Mouse (Mus musculus) kidney, embryonic 14.5 days (tissue): ENCODE measurements at regions not wholly inside any gene's neighbourhood (a gene's known extent, or its start where the extent isn't known, plus 50 kb on each side); places are given as distances from the start of the nearest gene placed in this dataset.

Source experiments
- ATAC-seq: fragments of 200-750 bp; cut with Nextera tagmentation; 2 replicates; pipeline ENCODE4 v1.8.0; 2017; ENCODE audit warnings: moderate number of reproducible peaks, mild to moderate bottlenecking, moderate TSS enrichment, moderate library complexity; ENCODE audit not compliant: low FRiP score, low TSS enrichment
- H3K27ac ChIP-seq: fragments of 300-500 bp; sonication (generic); 2 replicates; pipeline ENCODE4 v1.5.1; 2014; ENCODE audit warnings: low read depth, mild to moderate bottlenecking, low read length, moderate library complexity, mixed read lengths
- H3K27me3 ChIP-seq: fragments of 300-500 bp; sonication (generic); 2 replicates; pipeline ENCODE4 v1.6.1; 2014; ENCODE audit warnings: mild to moderate bottlenecking, low read length; ENCODE audit not compliant: control insufficient read depth, insufficient read depth
- H3K36me3 ChIP-seq: fragments of 300-500 bp; sonication (generic); 2 replicates; pipeline ENCODE4 v1.6.1; 2014; ENCODE audit warnings: low read length, mixed read lengths; ENCODE audit not compliant: control insufficient read depth, insufficient read depth
- H3K4me1 ChIP-seq: fragments of 300-500 bp; sonication (generic); 2 replicates; pipeline ENCODE4 v1.6.1; 2014; ENCODE audit warnings: low read length, mixed read lengths; ENCODE audit not compliant: control insufficient read depth, insufficient read depth
- H3K4me2 ChIP-seq: fragments of 300-500 bp; sonication (generic); replicated peaks from 2 replicates; pipeline ENCODE4 v1.6.1; 2014; ENCODE audit warnings: low read depth, mild to moderate bottlenecking, low read length
- H3K4me3 ChIP-seq: fragments of 300-500 bp; sonication (generic); 2 replicates; pipeline ENCODE4 v1.5.1; 2014; ENCODE audit warnings: mild to moderate bottlenecking, low read length
- H3K9ac ChIP-seq: fragments of 300-500 bp; sonication (generic); 2 replicates; pipeline ENCODE4 v1.6.1; 2014; ENCODE audit warnings: low read depth, mild to moderate bottlenecking, low read length, moderate library complexity
- H3K9me3 ChIP-seq: fragments of 300-500 bp; sonication (generic); 2 replicates; pipeline ENCODE4 v1.6.1; 2016; ENCODE audit warnings: low read length; ENCODE audit not compliant: control insufficient read depth
- WGBS: fragments of 180-500 bp; shearing (Covaris S2); extraction: QIAGEN DNeasy Blood & Tissue Kit; methylation state at CpG from one replicate; pipeline ENCODE4 v1.1.7; 2014; 5-methylcytosine and 5-hydroxymethylcytosine counted together

GRCm38 (mm10) chr1:151045334-151045733 is 52.1 kb upstream of the Hmcn1 start:
- Histone ChIP-seq H3K36me3 (no peaks in the 10 kb centered on the region), H3K9ac (no peak overlapping the region), H3K4me1 (peaks cover 23% of the 10 kb centered on the region), H3K27me3 (no peaks in the 10 kb centered on the region), H3K27ac (0 out of 2 replicates have a peak overlapping the region, but pooled peaks have one; percentile 9), H3K9me3 (no peaks in the 10 kb centered on the region), H3K4me3 (no peak overlapping the region), H3K4me2 (no peak overlapping the region)
- peak; percentile 71 for ATAC-seq
- 28% methylated on average over 5 of the region's 5 CpGs for WGBS

- Histone ChIP-seq H3K9me3 (no peaks in the 10 kb centered on the region), H3K36me3 (no peaks in the 10 kb centered on the region), H3K27ac (no peak overlapping the region), H3K27me3 (no peaks in the 10 kb centered on the region), H3K4me3 (no peak overlapping the region), H3K4me2 (no peak overlapping the region), H3K9ac (no peak overlapping the region), H3K4me1 (peaks cover 19% of the 10 kb centered on the region)
- ATAC-seq: peak; percentile 60; the same call in 1 of the 2 replicates
- WGBS: 15% methylated on average over 7 of the region's 7 CpGs
Observed at GRCm38 (mm10) chr1:151046626-151047025, 53.4 kb upstream of the Hmcn1 start.

GRCm38 (mm10) chr1:151049726-151050506 is 56.7 kb upstream of the Hmcn1 start:
- Histone ChIP-seq H3K9me3 (no peaks in the 10 kb centered on the region), H3K4me1 (peaks cover 23% of the 10 kb centered on the region), H3K9ac (no peak overlapping the region), H3K27me3 (no peaks in the 10 kb centered on the region), H3K27ac (peak overlapping the region; percentile 24; the same call in 1 of the 2 replicates), H3K36me3 (no peaks in the 10 kb centered on the region), H3K4me2 (peak overlapping the region; percentile 2; the same call in 1 of the 2 replicates), H3K4me3 (no peak overlapping the region)
- 54% methylated on average over 19 of the region's 19 CpGs for WGBS
- peak; percentile 41; the same call in 1 of the 2 replicates for ATAC-seq

- no peak overlapping the region for H3K27ac ChIP-seq
- H3K27me3 ChIP-seq: no peaks in the 10 kb centered on the region
- H3K4me1 ChIP-seq: peaks cover 18% of the 10 kb centered on the region
- H3K4me2 ChIP-seq: no peak overlapping the region
- H3K9me3 ChIP-seq: no peaks in the 10 kb centered on the region
- WGBS: 83% methylated on average over 3 of the region's 3 CpGs
- H3K4me3 ChIP-seq: no peak overlapping the region
- no peaks in the 10 kb centered on the region for H3K36me3 ChIP-seq
- no peak for ATAC-seq
- H3K9ac ChIP-seq: no peak overlapping the region
Observed at GRCm38 (mm10) chr1:151050507-151050816, 57.2 kb upstream of the Hmcn1 start.

GRCm38 (mm10) chr1:151053268-151053667 is 60.0 kb upstream of the Hmcn1 start:
- no peak for ATAC-seq
- no peaks in the 10 kb centered on the region for H3K36me3 ChIP-seq
- 64% methylated on average over 5 of the region's 5 CpGs for WGBS
- no peak overlapping the region for H3K4me3 ChIP-seq
- no peak overlapping the region for H3K4me2 ChIP-seq
- H3K27me3 ChIP-seq: no peaks in the 10 kb centered on the region
- peaks cover 15% of the 10 kb centered on the region for H3K4me1 ChIP-seq
- H3K9ac ChIP-seq: no peak overlapping the region
- no peak overlapping the region for H3K27ac ChIP-seq
- no peaks in the 10 kb centered on the region for H3K9me3 ChIP-seq

GRCm38 (mm10) chr1:151055396-151055795 is 62.2 kb upstream of the Hmcn1 start:
- H3K4me3 ChIP-seq: no peak overlapping the region
- H3K36me3 ChIP-seq: no peaks in the 10 kb centered on the region
- H3K9ac ChIP-seq: no peak overlapping the region
- H3K9me3 ChIP-seq: no peaks in the 10 kb centered on the region
- no peak overlapping the region for H3K27ac ChIP-seq
- no peak for ATAC-seq
- WGBS: 85% methylated on average over 6 of the region's 6 CpGs
- H3K4me1 ChIP-seq: peaks cover 6% of the 10 kb centered on the region
- H3K27me3 ChIP-seq: no peaks in the 10 kb centered on the region
- H3K4me2 ChIP-seq: no peak overlapping the region

GRCm38 (mm10) chr1:151059546-151060136 is 66.4 kb upstream of the Hmcn1 start:
- peaks cover 21% of the 10 kb centered on the region for H3K4me1 ChIP-seq
- no peak overlapping the region for H3K9ac ChIP-seq
- WGBS: 48% methylated on average over 4 of the region's 4 CpGs
- no peak overlapping the region for H3K27ac ChIP-seq
- H3K4me3 ChIP-seq: no peak overlapping the region
- no peaks in the 10 kb centered on the region for H3K36me3 ChIP-seq
- ATAC-seq: no peak
- H3K27me3 ChIP-seq: no peaks in the 10 kb centered on the region
- no peaks in the 10 kb centered on the region for H3K9me3 ChIP-seq
- no peak overlapping the region for H3K4me2 ChIP-seq

GRCm38 (mm10) chr1:151065090-151065567 is 71.9 kb upstream of the Hmcn1 start:
- H3K4me3 ChIP-seq: no peak overlapping the region
- no peak for ATAC-seq
- H3K27ac ChIP-seq: no peak overlapping the region; the same call in 1 of the 2 replicates
- no peaks in the 10 kb centered on the region for H3K9me3 ChIP-seq
- H3K9ac ChIP-seq: no peak overlapping the region
- 63% methylated on average over 9 of the region's 9 CpGs for WGBS
- H3K4me2 ChIP-seq: no peak overlapping the region
- peaks cover 19% of the 10 kb centered on the region; the same call in 1 of the 2 replicates for H3K4me1 ChIP-seq
- H3K36me3 ChIP-seq: no peaks in the 10 kb centered on the region
- no peaks in the 10 kb centered on the region for H3K27me3 ChIP-seq
